ENCODE assay signal across 10 mouse cellular contexts in the genomic region with DNA sequence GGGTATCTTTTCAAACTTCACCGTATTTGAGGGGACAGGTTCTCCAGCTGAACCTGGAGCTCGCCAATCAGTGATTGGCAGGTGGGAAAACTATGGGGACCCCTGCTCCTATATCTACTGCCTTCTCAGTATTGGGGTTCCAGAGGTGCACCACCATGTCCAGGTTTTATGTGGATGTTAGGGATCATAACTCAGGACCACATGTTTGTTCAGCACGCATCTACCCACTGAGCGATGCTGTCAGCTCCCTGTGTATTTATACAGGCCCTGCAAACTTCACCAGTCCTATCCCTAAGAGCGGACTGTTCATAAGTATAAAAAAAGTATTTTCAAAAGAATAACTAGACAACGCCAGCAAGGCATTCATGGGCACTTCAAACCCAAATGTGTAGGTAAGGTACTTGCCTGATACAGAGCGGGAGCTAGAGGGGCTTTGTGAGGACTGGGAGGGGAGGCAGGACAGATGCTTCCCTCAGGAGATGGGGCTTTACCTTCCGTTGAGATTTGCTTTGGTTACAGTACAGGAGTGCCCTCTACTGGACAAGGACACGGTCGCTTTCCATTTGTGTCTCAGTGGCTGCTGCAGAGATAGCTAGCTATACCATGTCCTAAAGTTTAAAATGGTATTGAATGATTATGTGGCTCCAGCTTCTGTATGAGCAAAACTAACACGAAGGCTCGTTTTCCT. TPM values are rescaled to one million over a fixed set of nuclear protein-coding genes. Genes with fewer than 3 reads are reported as not detected.
DNase-seq lines count a peak whose midpoint lies in the region; ATAC-seq and TF ChIP-seq lines count a peak whose summit lies in the region.
"Had no signal": no experiment of that assay in that cellular context is flagged by ENCODE, and none has a peak within 500 bp of the region (broad histone marks: within the 10 kb centered on the region; RNA-seq: fewer than 3 reads in every experiment).

No protein-coding gene starts in this region.

- ATAC-seq in embryonic facial prominence, embryonic 13.5 days (ENCODE audit: insufficient number of reproducible peaks, insufficient read depth, low FRiP score, low TSS enrichment, low read depth): no peak
- 0 out of 2 replicates have a peak, but pooled peaks have one; percentile 50 for ATAC-seq in intestine, embryonic 14.5 days (replicated peaks; ENCODE audit: low FRiP score, low TSS enrichment, low read depth)
- ATAC-seq in limb, embryonic 14.5 days (ENCODE audit: low FRiP score, low read depth): no peak
- ATAC-seq in neural tube, embryonic 15.5 days (ENCODE audit: low FRiP score): peak; percentile 35; the same call in 1 of the 2 replicates

- intact Hi-C loops in heart, postnatal 36 days (cut with DNase I): loop anchor here (1.0 to 5.0 kb wide), 4 partner anchors 47 to 256 kb away; no protein-coding TSS in a partner anchor
- intact Hi-C loops in heart, postnatal 25 days (cut with DNase I): loop anchor here (1.0 to 10.0 kb wide), 3 partner anchors 109 to 256 kb away; no protein-coding TSS in a partner anchor

- 0 out of 2 replicates have a peak, but pooled peaks cover 2% of the 10 kb centered on the region for H3K4me1 ChIP-seq in embryonic facial prominence, embryonic 13.5 days
- 0 out of 2 replicates have a peak, but pooled peaks cover 4% of the 10 kb centered on the region for H3K4me1 ChIP-seq in intestine, embryonic 14.5 days (replicated peaks; ENCODE audit: control insufficient read depth, insufficient read depth, low read length)
- no peaks in the 10 kb centered on the region for H3K4me1 ChIP-seq in limb, embryonic 14.5 days (ENCODE audit: control insufficient read depth, insufficient read depth, low read length)
- no peaks in the 10 kb centered on the region for H3K4me1 ChIP-seq in neural tube, embryonic 15.5 days

- TF ChIP-seq POLR2A in limb, embryonic 14.5 days (IDR thresholded peaks at IDR 0.05; ENCODE audit: borderline replicate concordance, extremely low read depth, insufficient read depth, insufficient read length): no peak

- H3K9ac ChIP-seq in embryonic facial prominence, embryonic 13.5 days: no peak overlapping the region
- H3K9ac ChIP-seq in intestine, embryonic 14.5 days (ENCODE audit: low read length): no peak overlapping the region
- no peak overlapping the region for H3K9ac ChIP-seq in limb, embryonic 14.5 days (ENCODE audit: low read depth, low read length, severe bottlenecking)
- H3K9ac ChIP-seq in neural tube, embryonic 15.5 days (replicated peaks): no peak overlapping the region
- H3K9ac ChIP-seq: embryonic facial prominence, embryonic 15.5 days had no signal

- no peaks in the 10 kb centered on the region for H3K36me3 ChIP-seq in embryonic facial prominence, embryonic 13.5 days
- no peaks in the 10 kb centered on the region for H3K36me3 ChIP-seq in intestine, embryonic 14.5 days (ENCODE audit: control insufficient read depth, insufficient read depth, low read length)
- H3K36me3 ChIP-seq in limb, embryonic 14.5 days (ENCODE audit: control insufficient read depth, insufficient read depth, low read length): no peaks in the 10 kb centered on the region
- H3K36me3 ChIP-seq in neural tube, embryonic 15.5 days: no peaks in the 10 kb centered on the region
- H3K36me3 ChIP-seq: embryonic facial prominence, embryonic 15.5 days had no signal

- no peaks in the 10 kb centered on the region for H3K27me3 ChIP-seq in embryonic facial prominence, embryonic 13.5 days
- H3K27me3 ChIP-seq in intestine, embryonic 14.5 days (replicated peaks; ENCODE audit: control insufficient read depth, insufficient read depth, low read length): no peaks in the 10 kb centered on the region
- no peaks in the 10 kb centered on the region for H3K27me3 ChIP-seq in limb, embryonic 14.5 days (ENCODE audit: control insufficient read depth, insufficient read depth, low read length)
- no peaks in the 10 kb centered on the region for H3K27me3 ChIP-seq in neural tube, embryonic 15.5 days (replicated peaks)
- H3K27me3 ChIP-seq: embryonic facial prominence, embryonic 15.5 days; megakaryocyte, embryonic 14.5 days had no signal

- no peaks in the 10 kb centered on the region for H3K9me3 ChIP-seq in embryonic facial prominence, embryonic 13.5 days
- no peaks in the 10 kb centered on the region for H3K9me3 ChIP-seq in intestine, embryonic 14.5 days (ENCODE audit: control insufficient read depth, low read length)
- H3K9me3 ChIP-seq in limb, embryonic 14.5 days (ENCODE audit: control insufficient read depth, low read length): no peaks in the 10 kb centered on the region
- H3K9me3 ChIP-seq in neural tube, embryonic 15.5 days (replicated peaks): no peaks in the 10 kb centered on the region
- H3K9me3 ChIP-seq: embryonic facial prominence, embryonic 15.5 days had no signal

- no peak overlapping the region for H3K27ac ChIP-seq in embryonic facial prominence, embryonic 13.5 days
- no peak overlapping the region for H3K27ac ChIP-seq in intestine, embryonic 14.5 days (ENCODE audit: low read depth)
- no peak overlapping the region for H3K27ac ChIP-seq in limb, embryonic 14.5 days (replicated peaks; ENCODE audit: low read depth, low read length)
- H3K27ac ChIP-seq in neural tube, embryonic 15.5 days (replicated peaks): no peak overlapping the region
- H3K27ac ChIP-seq: embryonic facial prominence, embryonic 15.5 days had no signal

- peak; percentile 17 to 23 for DNase-seq in heart, postnatal 36 days
- no peak for DNase-seq in heart, postnatal 25 days (ENCODE audit: low spot score)
- peak; percentile 85 for DNase-seq in NIH3T3 (ENCODE audit: low read depth)
- DNase-seq in intestine, embryonic 14.5 days (ENCODE audit: low spot score): peak; percentile 83
- DNase-seq in limb, embryonic 14.5 days (ENCODE audit: low spot score): peak; percentile 80
- no peak for DNase-seq in ovary, postnatal 10 days (ENCODE audit: low spot score)

- H3K4me3 ChIP-seq in embryonic facial prominence, embryonic 13.5 days: no peak overlapping the region
- no peak overlapping the region for H3K4me3 ChIP-seq in intestine, embryonic 14.5 days (ENCODE audit: low read depth, low read length)
- H3K4me3 ChIP-seq in limb, embryonic 14.5 days (replicated peaks; ENCODE audit: low read length): no peak overlapping the region
- no peak overlapping the region for H3K4me3 ChIP-seq in neural tube, embryonic 15.5 days (replicated peaks)
- H3K4me3 ChIP-seq: embryonic facial prominence, embryonic 15.5 days; megakaryocyte, embryonic 14.5 days had no signal

- WGBS in embryonic facial prominence, embryonic 13.5 days: 39% methylated on average over 12 of the region's 12 CpGs
- 40% methylated on average over 12 of the region's 12 CpGs for WGBS in intestine, embryonic 14.5 days
- WGBS in limb, embryonic 14.5 days: 46% methylated on average over 12 of the region's 12 CpGs
- WGBS in neural tube, embryonic 15.5 days: 46% methylated on average over 12 of the region's 12 CpGs

- H3K4me2 ChIP-seq in embryonic facial prominence, embryonic 13.5 days: 0 out of 2 replicates have a peak overlapping the region, but pooled peaks have one; percentile 3
- H3K4me2 ChIP-seq in intestine, embryonic 14.5 days (ENCODE audit: low read length): no peak overlapping the region
- H3K4me2 ChIP-seq in limb, embryonic 14.5 days (replicated peaks; ENCODE audit: low read depth, low read length, severe bottlenecking): no peak overlapping the region
- H3K4me2 ChIP-seq in neural tube, embryonic 15.5 days: no peak overlapping the region
- H3K4me2 ChIP-seq: embryonic facial prominence, embryonic 15.5 days had no signal

RNA-seq across cellular contexts. Expression of a gene that starts 9.0 kb away (rescaled TPM):
- total RNA-seq in heart, postnatal 36 days (2021): not detected
- total RNA-seq in heart, postnatal 25 days (2021): not detected
- 7.6 TPM in 1 of 2 replicates, not detected in the other for polyA plus RNA-seq in embryonic facial prominence, embryonic 13.5 days (2015; fragmentation: Nextera tagmentation; extraction: Ambion mirVana)
- polyA plus RNA-seq in intestine, embryonic 14.5 days (2014; fragmentation: Nextera tagmentation; extraction: Ambion mirVana): 100 and 126 TPM in 2 replicates
- polyA plus RNA-seq in limb, embryonic 14.5 days (2012; rRNA removed): not detected in 2 replicates
- not detected in 2 replicates for polyA plus RNA-seq in limb, embryonic 14.5 days (2014; fragmentation: Nextera tagmentation; extraction: Ambion mirVana)
- 2.9 TPM in 1 of 2 replicates, not detected in the other for polyA plus RNA-seq in neural tube, embryonic 15.5 days (2015; fragmentation: Nextera tagmentation; extraction: Ambion mirVana)

RNA-seq across cellular contexts. Expression of a gene that starts 15.3 kb away (rescaled TPM):
- total RNA-seq in heart, postnatal 36 days (2021): not detected
- total RNA-seq in heart, postnatal 25 days (2021): not detected
- not detected in 2 replicates for polyA plus RNA-seq in embryonic facial prominence, embryonic 13.5 days (2015; fragmentation: Nextera tagmentation; extraction: Ambion mirVana)
- polyA plus RNA-seq in intestine, embryonic 14.5 days (2014; fragmentation: Nextera tagmentation; extraction: Ambion mirVana): not detected in 2 replicates
- not detected in 2 replicates for polyA plus RNA-seq in limb, embryonic 14.5 days (2012; rRNA removed)
- polyA plus RNA-seq in limb, embryonic 14.5 days (2014; fragmentation: Nextera tagmentation; extraction: Ambion mirVana): not detected in 2 replicates
- polyA plus RNA-seq in neural tube, embryonic 15.5 days (2015; fragmentation: Nextera tagmentation; extraction: Ambion mirVana): not detected in 2 replicates
- polyA plus RNA-seq: embryonic facial prominence, embryonic 15.5 days had no signal

RNA-seq across cellular contexts. Expression of a gene that starts 20.1 kb away (rescaled TPM):
- 100 to 1,000 TPM in 1 of 2 experiments, 10 to 100 TPM in 1; 91.5 to 110 TPM for total RNA-seq in heart, postnatal 36 days (2021)
- total RNA-seq in heart, postnatal 25 days (2021): 100 to 1,000 TPM in 1 of 2 experiments, 10 to 100 TPM in 1; 99.5 to 106 TPM
- polyA plus RNA-seq in embryonic facial prominence, embryonic 13.5 days (2015; fragmentation: Nextera tagmentation; extraction: Ambion mirVana): 89.9 and 107 TPM in 2 replicates
- 125 and 132 TPM in 2 replicates for polyA plus RNA-seq in intestine, embryonic 14.5 days (2014; fragmentation: Nextera tagmentation; extraction: Ambion mirVana)
- 41.7 and 48.0 TPM in 2 replicates for polyA plus RNA-seq in limb, embryonic 14.5 days (2012; rRNA removed)
- polyA plus RNA-seq in limb, embryonic 14.5 days (2014; fragmentation: Nextera tagmentation; extraction: Ambion mirVana): 90.1 and 97.7 TPM in 2 replicates
- polyA plus RNA-seq in neural tube, embryonic 15.5 days (2015; fragmentation: Nextera tagmentation; extraction: Ambion mirVana): 90.4 and 101 TPM in 2 replicates

Comparison
In these comparisons a context has a peak if more than half of its experiments do, and no peak if none do; other contexts are left out.
1. DNase-seq: peak in heart, postnatal 36 days (2 of 2), NIH3T3 (single experiment), intestine, embryonic 14.5 days (single experiment) and limb, embryonic 14.5 days (single experiment); none in heart, postnatal 25 days (single experiment) and ovary, postnatal 10 days (single experiment).
2. ATAC-seq: peak in intestine, embryonic 14.5 days (single experiment) and neural tube, embryonic 15.5 days (single experiment); none in embryonic facial prominence, embryonic 13.5 days (single experiment) and limb, embryonic 14.5 days (single experiment).
3. RNA of a gene that starts 9.0 kb away (polyA plus RNA-seq): 100 to 126 TPM in intestine, embryonic 14.5 days; 2.9 TPM in neural tube, embryonic 15.5 days, 7.6 TPM in embryonic facial prominence, embryonic 13.5 days and not detected in limb, embryonic 14.5 days; every median in the first group is over 10 times any median in the second.